Mouse (Mus musculus): ENCODE results near the gene Gm3173. TPM values are rescaled to one million over a fixed set of nuclear protein-coding genes. Genes with fewer than 3 reads are reported as not detected.
"Not testable (repeated sequence)": the region's sequence is repeated elsewhere in the genome, so short reads cannot be mapped to it uniquely, and the experiment has no call there.

Gene Gm3173
- total RNA-seq (2014; fragmentation: Nextera tagmentation) (not detected in 2 replicates), total RNA-seq (2017) (not detected in 2 replicates), polyA plus RNA-seq (2012) (not detected in 2 replicates)

DNA sequence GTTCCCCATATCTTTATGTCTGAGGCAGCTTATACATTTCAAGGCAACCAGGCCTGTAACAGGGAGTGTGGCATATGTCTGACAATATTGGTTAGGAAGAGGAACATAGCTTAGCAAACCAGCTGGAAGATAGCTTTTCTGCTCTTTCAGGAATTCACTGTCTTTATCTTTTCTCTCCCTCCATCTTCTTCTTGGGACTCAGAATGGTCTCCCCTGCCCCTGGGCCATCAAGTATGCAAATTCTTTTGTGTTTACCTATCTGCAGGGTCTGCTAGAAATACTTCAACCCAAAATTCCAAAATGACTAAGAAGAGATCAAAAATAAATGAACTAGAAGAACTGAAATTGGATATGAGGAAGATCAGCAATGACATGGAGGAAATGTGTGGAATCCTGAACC lies at the start of gene Gm3173:
TSS of gene Gm3173 (plus strand) at position 301 of the 400 bp plus-strand sequence.
- H3K27me3 ChIP-seq (ENCODE audit: insufficient read depth, low read length); H3K4me1 ChIP-seq (ENCODE audit: insufficient read depth, low read depth, low read length); H3K9me3 ChIP-seq (replicated peaks); ATAC-seq (ENCODE audit: extremely low read depth, insufficient number of reproducible peaks, low FRiP score, poor library complexity, severe bottlenecking); H3K36me3 ChIP-seq (replicated peaks); H3K4me3 ChIP-seq (ENCODE audit: low read depth, low read length); DNase-seq (ENCODE audit: low spot score): not testable (repeated sequence)

DNA sequence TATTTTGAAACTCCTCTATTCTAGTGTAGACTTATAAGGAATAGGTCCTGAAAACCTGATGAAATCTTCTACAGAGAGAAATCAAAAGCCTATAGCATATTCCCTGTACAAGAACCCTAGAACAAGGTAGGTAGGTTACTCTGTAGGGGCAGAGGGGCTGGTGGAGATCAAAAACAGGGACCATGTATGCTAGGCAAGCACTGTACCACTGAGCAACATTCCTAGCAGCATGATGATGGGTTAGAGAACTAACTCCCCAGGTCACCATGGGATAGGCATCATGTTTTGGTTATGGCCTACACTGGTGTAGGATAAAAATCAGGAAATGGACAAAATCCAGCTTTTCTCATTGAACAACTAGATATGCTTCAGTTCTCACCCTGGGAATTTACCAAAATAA lies 45.2 kb upstream of the Gm3173 start:
- not testable (repeated sequence) for ATAC-seq (ENCODE audit: extremely low read depth, insufficient number of reproducible peaks, low FRiP score, poor library complexity, severe bottlenecking); H3K27me3 ChIP-seq (ENCODE audit: insufficient read depth, low read length); H3K4me1 ChIP-seq (ENCODE audit: insufficient read depth, low read depth, low read length); H3K9me3 ChIP-seq (replicated peaks); H3K4me3 ChIP-seq (ENCODE audit: low read depth, low read length); H3K36me3 ChIP-seq (replicated peaks); DNase-seq (ENCODE audit: low spot score)

DNA sequence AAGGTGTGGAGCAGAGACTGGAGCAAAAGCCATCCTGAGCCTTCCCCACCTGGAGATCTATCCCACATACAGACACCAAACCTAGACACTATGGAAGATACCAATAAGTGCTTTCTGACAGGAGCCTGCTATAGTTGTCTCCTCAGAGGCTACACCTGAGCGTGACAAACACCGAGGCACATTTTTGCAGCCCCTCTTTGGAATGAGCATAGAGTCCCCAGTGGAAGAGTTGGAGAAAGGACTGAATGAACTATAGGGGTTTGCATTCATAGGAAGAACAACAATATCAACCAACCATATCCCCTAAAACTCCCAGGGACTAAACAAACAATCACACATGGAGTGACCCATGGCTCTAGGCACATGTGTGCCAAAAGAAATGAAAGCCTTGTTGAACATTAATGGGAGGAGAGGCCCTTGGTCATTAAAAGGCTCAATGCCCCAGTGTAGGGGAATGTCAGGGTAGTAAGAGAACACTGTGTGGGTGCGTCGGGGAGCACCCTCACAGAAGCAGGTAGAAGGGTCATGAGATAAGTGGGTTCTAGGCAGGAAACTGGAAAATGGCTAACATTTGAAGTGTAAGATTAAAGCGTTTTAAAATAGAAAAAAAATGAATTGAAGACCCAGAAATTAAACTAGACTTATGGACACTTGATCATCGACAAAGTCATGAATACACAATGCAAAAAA lies 37.8 kb upstream of the Gm3173 start:
- DNase-seq (ENCODE audit: low spot score); H3K4me3 ChIP-seq (ENCODE audit: low read depth, low read length); H3K4me1 ChIP-seq (ENCODE audit: insufficient read depth, low read depth, low read length); H3K9me3 ChIP-seq (replicated peaks); ATAC-seq (ENCODE audit: extremely low read depth, insufficient number of reproducible peaks, low FRiP score, poor library complexity, severe bottlenecking); H3K36me3 ChIP-seq (replicated peaks); H3K27me3 ChIP-seq (ENCODE audit: insufficient read depth, low read length): not testable (repeated sequence)

DNA sequence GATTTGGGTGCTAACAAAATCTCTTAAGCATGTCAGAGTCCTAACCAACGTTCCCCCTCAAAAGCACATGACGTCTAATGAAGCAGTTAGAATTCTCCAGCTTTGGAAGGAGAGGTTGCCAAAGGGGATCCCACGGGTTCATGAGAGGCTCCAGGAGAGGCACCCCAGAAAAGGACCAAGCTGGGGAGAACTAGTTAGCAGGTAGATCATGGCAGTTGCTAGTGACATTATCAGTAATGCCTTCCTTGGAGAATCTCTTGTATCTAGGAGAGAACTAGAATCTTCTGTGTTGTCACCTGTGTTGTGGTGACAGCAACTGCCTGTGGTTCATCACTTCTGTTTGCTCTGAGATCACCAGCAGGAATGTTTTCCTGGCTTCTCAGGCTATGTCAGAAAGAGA lies 33.6 kb upstream of the Gm3173 start, which contains the start of gene Gm3159:
TSS of gene Gm3159 (plus strand) at position 301 of the 400 bp plus-strand sequence.
- not testable (repeated sequence) for H3K4me3 ChIP-seq (ENCODE audit: low read depth, low read length); H3K9me3 ChIP-seq (replicated peaks); DNase-seq (ENCODE audit: low spot score); H3K4me1 ChIP-seq (ENCODE audit: insufficient read depth, low read depth, low read length); H3K36me3 ChIP-seq (replicated peaks); ATAC-seq (ENCODE audit: extremely low read depth, insufficient number of reproducible peaks, low FRiP score, poor library complexity, severe bottlenecking); H3K27me3 ChIP-seq (ENCODE audit: insufficient read depth, low read length)

DNA sequence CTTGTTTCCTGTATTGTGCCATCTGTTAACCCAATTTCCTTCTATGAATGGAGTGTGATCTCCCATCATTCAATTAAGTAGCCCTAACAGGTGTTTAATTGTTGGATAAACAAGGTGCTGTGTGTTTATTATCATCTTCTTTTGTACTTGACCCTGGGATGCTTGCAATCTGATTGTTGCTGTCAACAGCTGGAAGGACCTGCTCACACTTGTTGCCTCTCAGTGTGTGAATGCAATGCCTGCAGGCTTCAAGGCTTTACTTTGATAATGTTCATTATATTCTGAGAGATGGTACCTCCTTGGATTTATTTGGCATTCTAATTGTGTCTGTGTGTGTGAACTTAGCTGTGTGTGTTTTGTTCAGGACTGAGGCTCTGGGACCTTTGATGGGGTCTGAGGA lies 32.2 kb upstream of the Gm3173 start:
- H3K4me1 ChIP-seq (ENCODE audit: insufficient read depth, low read depth, low read length); H3K27me3 ChIP-seq (ENCODE audit: insufficient read depth, low read length); ATAC-seq (ENCODE audit: extremely low read depth, insufficient number of reproducible peaks, low FRiP score, poor library complexity, severe bottlenecking); H3K4me3 ChIP-seq (ENCODE audit: low read depth, low read length); H3K36me3 ChIP-seq (replicated peaks); H3K9me3 ChIP-seq (replicated peaks); DNase-seq (ENCODE audit: low spot score): not testable (repeated sequence)

DNA sequence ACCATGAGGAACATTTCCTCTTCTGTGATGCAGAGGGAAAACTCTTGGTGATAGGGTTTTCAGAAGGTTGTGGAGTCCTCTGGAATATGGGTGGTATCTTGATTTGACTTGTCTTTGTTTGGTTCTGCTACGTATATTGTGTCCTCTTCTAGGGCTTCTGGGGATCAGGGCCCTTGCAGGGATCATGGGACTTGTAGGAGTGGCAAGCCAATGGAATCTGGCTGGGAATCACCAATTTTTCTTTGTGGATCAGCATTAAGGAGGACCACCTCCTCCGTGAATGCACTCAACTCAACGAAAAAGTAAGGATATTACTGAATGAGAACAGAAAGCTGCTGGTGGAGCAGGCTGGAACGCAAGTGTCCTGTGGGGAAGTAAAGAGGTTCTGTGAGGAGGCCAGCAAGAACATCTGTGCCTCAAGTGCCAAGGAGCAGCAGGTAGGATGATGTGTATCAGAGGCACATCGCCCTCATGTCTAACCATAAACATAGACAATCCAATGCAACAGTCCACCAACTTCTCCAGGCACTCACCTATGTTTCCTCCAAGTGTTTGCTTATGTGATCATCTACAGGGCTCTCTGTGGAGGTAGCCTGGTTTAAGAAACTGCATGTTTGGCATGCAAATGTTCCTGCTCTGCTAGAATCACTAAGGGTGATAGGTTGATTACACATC lies 30.5 kb upstream of the Gm3173 start:
- H3K36me3 ChIP-seq (replicated peaks); ATAC-seq (ENCODE audit: extremely low read depth, insufficient number of reproducible peaks, low FRiP score, poor library complexity, severe bottlenecking); H3K27me3 ChIP-seq (ENCODE audit: insufficient read depth, low read length): not testable (repeated sequence)

DNA sequence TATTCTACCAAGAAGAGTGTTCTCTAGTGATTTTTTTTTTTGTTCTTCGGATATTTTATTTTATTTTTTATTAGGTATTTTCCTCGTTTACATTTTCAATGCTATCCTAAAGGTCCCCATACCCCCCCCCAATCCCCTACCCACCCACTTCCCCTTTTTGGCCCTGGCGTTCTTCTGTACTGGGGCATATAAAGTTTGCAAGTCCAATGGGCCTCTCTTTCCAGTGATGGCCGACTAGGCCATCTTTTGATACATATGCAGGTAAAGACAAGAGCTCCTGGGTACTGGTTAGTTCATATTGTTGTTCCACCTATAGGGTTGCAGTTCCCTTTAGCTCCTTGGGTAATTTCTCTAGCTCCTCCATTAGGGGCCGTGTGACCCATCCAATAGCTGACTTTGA lies 29.5 kb upstream of the Gm3173 start:
- DNase-seq (ENCODE audit: low spot score); H3K9me3 ChIP-seq (replicated peaks); H3K36me3 ChIP-seq (replicated peaks); ATAC-seq (ENCODE audit: extremely low read depth, insufficient number of reproducible peaks, low FRiP score, poor library complexity, severe bottlenecking); H3K27me3 ChIP-seq (ENCODE audit: insufficient read depth, low read length); H3K4me1 ChIP-seq (ENCODE audit: insufficient read depth, low read depth, low read length); H3K4me3 ChIP-seq (ENCODE audit: low read depth, low read length): not testable (repeated sequence)

More for the DNA sequence above, 30.5 kb upstream of the Gm3173 start:
- not testable (repeated sequence) for H3K9me3 ChIP-seq (replicated peaks); H3K4me3 ChIP-seq (ENCODE audit: low read depth, low read length); H3K4me1 ChIP-seq (ENCODE audit: insufficient read depth, low read depth, low read length); DNase-seq (ENCODE audit: low spot score)

DNA sequence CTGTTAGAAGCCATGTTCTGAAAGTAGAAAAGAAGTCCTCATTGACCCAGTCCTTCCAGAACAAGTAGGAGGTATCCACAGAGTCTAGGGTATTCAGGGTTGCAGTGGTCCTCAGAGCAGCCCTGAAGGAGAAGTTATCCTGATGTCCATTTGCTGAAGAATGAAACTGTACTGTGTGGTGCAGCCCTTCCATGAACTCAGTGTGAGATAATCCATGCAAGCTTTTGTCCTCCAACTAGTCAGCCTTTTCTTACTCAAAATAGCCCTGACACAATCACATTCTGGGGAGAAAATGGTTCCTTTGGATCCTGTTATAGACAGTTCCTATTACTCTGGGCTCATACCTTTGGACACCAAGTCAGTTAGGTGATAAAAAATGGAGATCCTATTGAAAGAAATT lies 27.0 kb upstream of the Gm3173 start:
- not testable (repeated sequence) for H3K36me3 ChIP-seq (replicated peaks); ATAC-seq (ENCODE audit: extremely low read depth, insufficient number of reproducible peaks, low FRiP score, poor library complexity, severe bottlenecking); DNase-seq (ENCODE audit: low spot score); H3K27me3 ChIP-seq (ENCODE audit: insufficient read depth, low read length); H3K4me1 ChIP-seq (ENCODE audit: insufficient read depth, low read depth, low read length); H3K9me3 ChIP-seq (replicated peaks); H3K4me3 ChIP-seq (ENCODE audit: low read depth, low read length)

GRCm38 (mm10) chr14:4409939-4410338 lies 20.9 kb upstream of the Gm3173 start:
- not testable (repeated sequence) for H3K4me1 ChIP-seq (ENCODE audit: insufficient read depth, low read depth, low read length); H3K9me3 ChIP-seq (replicated peaks); H3K4me3 ChIP-seq (ENCODE audit: low read depth, low read length); DNase-seq (ENCODE audit: low spot score); H3K27me3 ChIP-seq (ENCODE audit: insufficient read depth, low read length); ATAC-seq (ENCODE audit: extremely low read depth, insufficient number of reproducible peaks, low FRiP score, poor library complexity, severe bottlenecking); H3K36me3 ChIP-seq (replicated peaks)

- H3K27me3 ChIP-seq (ENCODE audit: insufficient read depth, low read length); H3K9me3 ChIP-seq (replicated peaks); H3K4me1 ChIP-seq (ENCODE audit: insufficient read depth, low read depth, low read length); ATAC-seq (ENCODE audit: extremely low read depth, insufficient number of reproducible peaks, low FRiP score, poor library complexity, severe bottlenecking); DNase-seq (ENCODE audit: low spot score); H3K4me3 ChIP-seq (ENCODE audit: low read depth, low read length); H3K36me3 ChIP-seq (replicated peaks): not testable (repeated sequence)
Observed at GRCm38 (mm10) chr14:4414965-4415835, 15.6 kb upstream of the Gm3173 start, which contains the start of gene Gm3164. Gene Gm3164 (plus strand): TSS chr14:4415448.

- not testable (repeated sequence) for H3K4me1 ChIP-seq (ENCODE audit: insufficient read depth, low read depth, low read length); H3K4me3 ChIP-seq (ENCODE audit: low read depth, low read length); H3K9me3 ChIP-seq (replicated peaks); DNase-seq (ENCODE audit: low spot score); ATAC-seq (ENCODE audit: extremely low read depth, insufficient number of reproducible peaks, low FRiP score, poor library complexity, severe bottlenecking); H3K36me3 ChIP-seq (replicated peaks); H3K27me3 ChIP-seq (ENCODE audit: insufficient read depth, low read length)
Observed at GRCm38 (mm10) chr14:4481445-4481844, 50.7 kb downstream of the Gm3173 start, which contains the start of gene Gm3182. Gene Gm3182 (plus strand): TSS chr14:4481745.

Measured in G1E (cell line).